Mouse (Mus musculus) lung, postnatal 0 days (tissue): ENCODE results near the gene Has1.

Source experiments
- CTCF ChIP-seq: IDR thresholded peaks from 2 replicates; pipeline ENCODE4 v1.5.1; 2016; ENCODE audit warnings: antibody characterized with exemption, mild to moderate bottlenecking
- EP300 ChIP-seq: IDR thresholded peaks from 2 replicates; pipeline ENCODE4 v1.6.1; 2016; ENCODE audit warnings: antibody characterized with exemption, mild to moderate bottlenecking, control low read depth

DNA sequence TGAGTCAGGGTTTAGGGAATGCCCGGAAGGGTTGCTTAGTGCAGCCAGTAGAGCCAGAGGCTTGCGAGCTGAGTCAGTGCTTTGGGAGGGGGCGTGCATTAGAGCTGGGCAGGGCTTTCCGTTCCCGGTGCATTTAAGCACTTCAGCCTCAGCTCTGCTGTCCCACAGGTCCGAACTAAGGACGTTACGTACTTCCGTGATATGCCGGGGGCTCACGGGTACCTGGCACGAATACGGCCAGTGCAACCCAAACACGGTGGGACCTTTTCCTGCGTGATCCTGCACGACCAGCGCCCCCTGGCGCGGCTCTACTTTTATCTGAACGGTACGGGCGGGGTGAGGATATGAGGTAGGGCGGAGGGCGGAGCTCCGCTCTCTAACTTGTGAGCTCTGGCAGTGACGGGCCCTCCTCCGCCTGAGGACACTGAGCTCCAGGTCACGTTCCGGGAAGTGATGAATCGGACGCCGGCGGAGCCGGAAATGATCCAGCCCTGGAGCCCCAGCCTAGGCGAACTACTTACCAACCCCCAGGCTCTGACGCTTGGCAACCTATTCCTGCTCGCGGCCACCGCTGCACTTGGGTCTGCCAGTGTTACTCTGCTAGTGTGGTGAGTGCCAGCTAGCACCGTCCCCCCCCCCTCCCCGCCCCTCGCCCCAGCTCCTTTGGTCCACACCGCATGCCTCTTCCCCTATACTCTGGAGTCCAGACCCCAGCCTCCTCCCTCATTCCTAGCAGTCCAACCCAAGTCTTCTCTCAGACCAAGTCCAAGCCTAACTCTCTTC lies 16.9 kb downstream of the Has1 start:
- peak; percentile 90 for TF ChIP-seq CTCF
- TF ChIP-seq EP300 = peak; percentile 83
